Mouse (Mus musculus): ENCODE data around the gene Ncstn.

Gene Ncstn

DNA sequence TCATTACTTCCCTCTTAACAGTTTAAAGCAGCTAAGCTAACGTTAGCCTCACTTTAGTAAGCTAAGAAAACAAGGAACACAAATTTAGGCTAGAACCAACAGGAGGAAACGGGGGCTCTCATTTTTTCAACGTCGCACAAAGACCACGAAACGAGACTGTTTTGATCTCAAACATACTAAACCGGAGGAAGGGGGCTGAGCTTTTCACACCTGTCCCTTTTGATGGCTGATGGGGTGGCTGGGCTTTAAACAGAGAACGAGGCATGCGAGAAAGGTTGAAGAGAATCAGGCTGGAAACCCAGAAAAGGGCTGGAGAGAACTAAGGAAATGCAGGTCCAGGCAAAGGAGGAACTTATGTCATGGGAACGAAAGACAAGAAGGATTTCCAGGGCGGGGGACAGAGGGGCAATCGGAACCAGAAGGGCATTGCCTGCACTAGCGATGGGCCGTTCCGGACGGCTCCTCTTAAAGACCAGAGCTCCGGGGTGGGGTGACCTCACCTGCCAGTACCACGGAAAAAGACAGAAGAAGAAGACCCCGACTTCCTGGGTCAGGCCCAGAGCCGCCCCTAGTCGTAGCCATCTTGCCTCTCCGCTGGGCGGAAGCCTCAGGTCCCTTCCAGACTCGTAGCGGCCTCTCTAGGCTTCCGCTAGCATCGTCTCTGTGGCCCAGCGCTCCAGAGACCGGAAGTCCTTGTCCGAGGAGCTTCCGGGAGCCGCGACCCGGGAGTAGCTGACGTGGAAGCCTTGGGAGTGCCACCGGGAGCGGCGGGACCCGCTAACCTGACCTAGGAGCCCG is at the start of gene Ncstn, which contains the start of gene Copa:
Ncstn (minus strand) TSS at position 695 of the 798 bp plus-strand sequence.
Copa (plus strand) TSS at position 429 of the 798 bp plus-strand sequence.
- peak; percentile 95 for DNase-seq (ENCODE audit: low read depth, low spot score)

GRCm38 (mm10) chr1:172132319-172132718 is 49.7 kb upstream of the Ncstn start:
- DNase-seq (ENCODE audit: low read depth, low spot score), result peak; percentile 62

GRCm38 (mm10) chr1:172129780-172130179 is 47.2 kb upstream of the Ncstn start:
- DNase-seq (ENCODE audit: low read depth, low spot score), result no peak

DNA sequence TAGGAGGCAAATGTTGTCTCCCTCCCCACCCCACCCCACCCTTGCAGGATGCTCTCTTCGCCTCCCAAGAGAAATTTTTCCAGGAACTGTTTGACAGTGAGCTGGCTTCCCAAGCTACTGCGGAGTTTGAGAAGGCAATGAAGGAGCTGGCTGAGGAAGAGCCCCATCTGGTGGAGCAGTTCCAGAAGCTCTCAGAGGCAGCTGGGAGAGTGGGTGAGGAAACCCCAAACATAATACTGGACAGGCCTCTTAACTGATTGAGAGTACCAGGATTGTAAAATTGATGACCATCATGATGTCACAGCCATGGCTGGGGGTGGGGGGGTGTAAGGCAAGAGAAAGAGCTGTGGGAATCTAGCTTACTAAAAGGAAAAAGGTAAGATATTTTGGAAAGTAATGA is 46.5 kb upstream of the Ncstn start:
- DNase-seq (ENCODE audit: low read depth, low spot score), result peak; percentile 70

DNA sequence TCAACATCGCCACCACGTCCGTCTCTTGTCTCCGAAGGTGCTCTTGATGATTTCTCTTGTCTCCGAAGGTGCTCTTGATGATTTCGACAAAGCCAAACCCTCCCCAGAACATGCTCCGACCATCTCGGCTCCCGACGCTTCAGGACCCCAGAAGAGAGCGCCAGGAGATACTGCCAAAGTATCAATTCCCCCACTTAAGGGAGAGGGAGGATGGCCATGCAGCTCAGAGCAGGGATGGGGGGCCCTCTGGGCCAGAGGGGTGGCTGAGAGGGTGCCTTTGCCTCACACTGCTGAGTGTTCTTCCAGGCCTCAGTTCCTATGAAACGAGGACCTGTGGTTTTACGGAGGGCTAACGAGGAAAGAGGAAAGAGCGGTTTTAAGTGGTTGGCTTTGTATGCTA is 46.0 kb upstream of the Ncstn start:
- DNase-seq (ENCODE audit: low read depth, low spot score), result no peak

GRCm38 (mm10) chr1:172127487-172127886 is 44.9 kb upstream of the Ncstn start:
- DNase-seq (ENCODE audit: low read depth, low spot score), result peak; percentile 29

DNA sequence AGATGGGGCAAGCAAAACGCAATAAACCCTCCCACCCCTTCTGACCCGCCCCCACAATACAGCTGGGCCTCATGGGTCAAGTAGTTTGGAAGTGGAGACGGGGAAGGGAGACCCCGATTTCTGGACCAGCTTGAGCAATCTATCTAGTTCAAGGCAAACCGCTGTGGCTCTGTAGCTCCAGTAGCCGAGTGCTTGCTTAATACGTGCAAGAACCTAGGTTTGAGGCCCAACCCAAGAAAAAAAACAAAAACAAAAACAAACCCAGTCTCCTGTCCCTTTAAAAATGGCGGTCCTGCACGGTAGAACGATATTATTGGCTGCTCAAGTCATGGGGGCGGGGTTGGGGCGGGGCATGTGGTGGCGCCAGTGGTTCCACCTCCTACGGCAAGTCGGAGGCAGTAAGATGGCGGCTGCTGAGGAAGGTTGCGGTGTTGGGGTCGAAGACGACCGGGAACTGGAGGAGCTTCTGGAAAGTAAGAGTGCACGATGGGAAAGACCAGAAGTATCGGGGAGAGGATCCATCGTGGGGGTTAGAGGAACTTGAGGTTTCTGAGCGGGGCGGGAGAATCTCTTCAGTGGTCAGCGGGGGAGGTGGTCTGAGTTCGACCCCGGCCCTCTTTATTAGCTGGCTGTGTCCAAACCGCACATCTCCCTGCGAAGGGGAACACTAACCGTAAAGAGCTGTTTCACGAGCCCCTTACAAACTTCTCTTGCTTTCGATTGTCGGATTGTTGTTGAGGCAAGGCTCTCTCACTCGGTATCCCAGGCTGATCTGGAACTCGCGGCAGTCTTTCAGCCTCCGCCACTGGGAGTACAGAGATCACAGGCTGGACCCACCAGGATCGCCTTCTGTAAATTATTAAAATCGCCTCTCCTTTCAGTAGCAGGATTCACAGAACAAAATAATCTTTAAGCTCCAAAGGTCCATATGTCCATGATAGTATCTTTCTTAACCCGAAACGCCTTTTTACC is 44.1 kb upstream of the Ncstn start, which contains the start of gene Pex19:
Pex19 (plus strand) TSS at position 380 of the 972 bp plus-strand sequence.
- peak; percentile 95 for DNase-seq (ENCODE audit: low read depth, low spot score)

GRCm38 (mm10) chr1:172124572-172124971 is 42.0 kb upstream of the Ncstn start:
- no peak for DNase-seq (ENCODE audit: low read depth, low spot score)

- DNase-seq (ENCODE audit: low read depth, low spot score), result no peak
Observed at GRCm38 (mm10) chr1:172122671-172123070, 40.1 kb upstream of the Ncstn start.

DNA sequence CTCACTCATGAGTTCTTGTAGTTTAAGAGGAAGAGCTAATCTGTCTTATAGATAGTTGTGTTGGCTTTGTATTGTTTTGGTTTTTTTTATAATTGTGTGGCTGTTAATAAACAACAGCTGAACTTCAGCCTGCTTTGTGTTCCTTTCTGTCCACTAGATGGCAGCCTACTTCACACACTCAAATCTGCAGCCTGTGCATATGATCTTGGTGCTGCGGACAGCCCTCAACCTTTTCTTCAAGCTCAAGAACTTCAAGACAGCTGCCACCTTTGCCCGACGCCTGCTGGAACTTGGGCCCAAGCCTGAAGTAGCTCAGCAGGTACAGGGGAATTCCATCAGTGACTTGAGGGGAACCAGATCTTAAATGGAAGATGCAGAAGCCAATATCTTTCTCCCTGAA is 37.1 kb upstream of the Ncstn start:
- peak; percentile 80 for DNase-seq (ENCODE audit: low read depth, low spot score)

- DNase-seq (ENCODE audit: low read depth, low spot score), result no peak
Observed at GRCm38 (mm10) chr1:172119100-172119499, 36.5 kb upstream of the Ncstn start.

- DNase-seq (ENCODE audit: low read depth, low spot score), result no peak
Observed at GRCm38 (mm10) chr1:172116948-172117347, 34.4 kb upstream of the Ncstn start.

- DNase-seq (ENCODE audit: low read depth, low spot score), result no peak
Observed at GRCm38 (mm10) chr1:172107777-172108477, 25.3 kb upstream of the Ncstn start.

- DNase-seq (ENCODE audit: low read depth, low spot score), result no peak
Observed at GRCm38 (mm10) chr1:172105101-172105500, 22.5 kb upstream of the Ncstn start.

GRCm38 (mm10) chr1:172103619-172104018 is 21.0 kb upstream of the Ncstn start:
- DNase-seq (ENCODE audit: low read depth, low spot score), result no peak

DNA sequence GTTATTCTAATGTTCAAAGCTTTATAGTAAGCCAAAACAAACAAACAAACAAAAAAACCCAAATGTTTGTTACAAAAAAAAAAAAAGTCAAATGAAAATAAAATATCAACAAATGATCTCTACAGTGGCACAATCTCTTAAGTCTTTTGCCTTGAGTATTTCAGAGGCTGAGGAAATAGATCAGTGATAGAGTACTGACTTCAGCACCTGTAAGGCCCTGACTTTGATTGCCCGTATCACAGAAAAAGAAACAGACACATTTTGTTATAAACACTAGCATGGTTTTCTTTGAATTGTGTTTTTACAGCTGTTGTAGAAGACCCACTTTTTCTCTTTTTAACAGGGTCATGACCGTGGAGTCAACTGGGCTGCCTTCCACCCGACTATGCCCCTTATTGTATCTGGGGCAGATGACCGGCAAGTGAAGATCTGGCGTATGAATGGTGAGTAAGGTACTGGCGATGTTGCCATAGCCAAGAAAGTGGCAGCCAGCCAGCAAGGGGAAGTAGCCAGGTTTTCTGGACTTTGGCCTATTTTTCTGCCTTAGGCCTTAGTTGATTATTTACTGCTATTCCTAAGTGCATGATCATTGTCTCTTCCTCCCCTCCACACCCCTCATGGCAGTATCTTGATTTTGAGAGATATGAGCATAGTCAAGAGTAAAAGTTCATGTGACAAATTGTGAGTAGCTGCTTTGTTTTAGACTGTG is 16.9 kb upstream of the Ncstn start:
- DNase-seq (ENCODE audit: low read depth, low spot score), result peak; percentile 42

DNA sequence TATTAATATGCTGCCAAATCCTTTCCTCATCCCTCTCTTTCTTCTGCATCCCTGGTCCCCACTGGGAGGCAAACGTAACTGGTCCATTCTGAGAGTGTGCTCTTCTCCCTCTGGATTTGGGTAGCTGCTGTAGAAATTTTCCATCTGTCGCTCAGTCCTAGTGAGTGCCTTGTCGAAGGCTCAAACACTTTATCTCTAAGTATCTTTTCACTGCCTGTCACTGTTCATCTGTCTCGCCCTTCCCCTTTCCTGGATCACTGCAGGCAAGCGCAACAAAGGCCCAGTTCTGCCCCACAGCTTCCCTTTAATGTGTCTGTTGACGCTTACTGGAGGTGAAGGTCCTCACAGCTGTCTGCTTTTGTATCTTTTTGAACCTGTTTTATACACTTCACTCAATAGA is 12.6 kb upstream of the Ncstn start:
- DNase-seq (ENCODE audit: low read depth, low spot score), result no peak

DNA sequence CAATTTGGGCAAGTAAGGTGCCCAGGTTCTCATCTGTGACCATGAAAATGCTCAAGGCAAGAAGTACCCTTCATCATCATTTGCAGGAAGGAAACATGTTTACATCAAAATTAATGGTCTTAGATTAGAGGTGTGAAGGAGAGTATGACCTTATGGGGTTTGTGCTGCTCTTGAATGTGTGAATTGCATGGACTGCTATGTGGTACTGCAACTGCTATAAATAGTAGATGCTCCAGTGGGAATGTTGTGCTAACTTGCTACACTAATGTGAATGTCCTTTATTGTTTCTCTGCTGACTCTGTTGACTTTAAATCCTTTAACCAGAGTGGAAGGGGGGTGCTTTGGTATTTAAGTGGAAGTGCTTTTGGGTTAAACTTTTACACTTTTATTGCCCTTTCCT is 11.7 kb upstream of the Ncstn start:
- no peak for DNase-seq (ENCODE audit: low read depth, low spot score)

DNA sequence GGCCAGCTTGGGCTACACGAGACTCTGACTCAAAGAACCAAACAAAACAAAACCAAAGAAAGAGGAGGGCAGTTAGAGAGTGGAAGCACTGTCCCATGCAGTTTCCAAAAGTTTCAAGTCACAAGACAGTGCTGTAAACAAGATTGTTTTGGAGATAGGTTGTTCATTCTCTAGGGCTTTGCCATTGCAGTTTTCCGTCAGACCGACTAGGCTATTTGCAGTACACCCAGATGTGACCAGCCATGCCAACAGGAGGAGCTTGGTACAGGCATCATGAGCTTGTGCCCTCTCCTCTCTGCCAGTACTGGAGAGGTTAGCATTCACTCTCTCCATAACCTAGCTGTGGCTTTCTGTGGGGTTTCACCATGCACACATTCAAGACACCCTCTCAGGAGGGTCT is 10.9 kb upstream of the Ncstn start:
- DNase-seq (ENCODE audit: low read depth, low spot score), result no peak

DNA sequence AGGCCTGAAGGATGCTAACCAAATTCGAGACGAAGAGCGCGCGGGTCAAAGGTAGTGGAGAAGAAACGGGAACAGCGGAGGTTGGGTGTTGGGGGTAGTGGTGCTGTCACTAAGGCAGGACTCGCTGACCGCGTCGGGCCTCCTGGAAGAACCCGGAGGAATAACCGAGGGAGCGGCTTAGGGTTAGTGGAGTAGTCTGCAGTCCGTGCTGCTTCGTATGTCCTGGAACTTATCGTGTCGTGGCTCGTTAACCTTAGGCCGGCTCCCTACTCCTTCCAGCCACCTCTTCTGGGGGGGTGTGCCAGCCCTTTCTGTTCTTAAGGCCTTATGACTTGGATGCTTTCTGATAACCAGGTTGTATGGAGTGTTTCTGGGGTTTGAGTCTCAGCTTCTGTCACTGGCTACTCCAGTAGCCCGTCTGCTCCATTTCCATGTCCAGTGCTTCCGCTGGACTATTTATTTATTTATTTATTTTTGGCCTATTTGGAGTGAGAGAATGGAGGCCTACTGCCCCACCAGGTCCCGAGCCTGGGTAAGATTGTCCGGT is 377 bp upstream of the Ncstn start:
- DNase-seq (ENCODE audit: low read depth, low spot score), result peak; percentile 47

DNA sequence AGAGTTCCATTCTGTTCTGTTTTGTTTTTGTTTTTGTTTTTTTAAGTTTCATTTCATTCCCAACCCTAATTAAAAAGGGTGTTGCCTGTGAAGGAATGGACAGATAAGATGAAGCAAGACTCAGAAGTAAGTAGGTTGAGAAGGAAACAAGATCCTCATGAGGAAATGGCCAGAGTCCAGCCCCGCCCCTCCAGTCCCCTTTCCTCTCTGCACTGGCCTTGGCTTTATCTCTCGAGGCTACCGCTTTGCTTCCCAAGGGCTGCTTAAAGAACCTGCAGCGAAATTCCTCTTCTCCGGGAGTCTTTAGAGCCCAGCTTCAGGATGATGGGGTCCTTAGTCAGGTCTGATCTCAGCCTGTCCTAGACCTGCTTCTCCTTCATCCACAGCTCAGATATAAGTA is 4.6 kb downstream of the Ncstn start:
- no peak for DNase-seq (ENCODE audit: low read depth, low spot score)

All from 3T3-L1 (cell line).